Mouse (Mus musculus) gastrocnemius, adult 18-20 months (tissue): ENCODE data around the gene Dstn. TPM values are rescaled to one million over a fixed set of nuclear protein-coding genes. Genes with fewer than 3 reads are reported as not detected.

Experiments used
- DNase-seq: peaks from one replicate; pipeline ENCODE4 v3.0.0; 2021; ENCODE audit warnings: low spot score
- total RNA-seq, 2 experiments: library from RNA; stranded (reverse); gene quantifications; 2 replicates each; pipeline ENCODE4 v1.2.3; 2021

Dstn gene
- total RNA-seq, 2 experiments from 2014 or later: 22.0 to 27.3 TPM

DNA sequence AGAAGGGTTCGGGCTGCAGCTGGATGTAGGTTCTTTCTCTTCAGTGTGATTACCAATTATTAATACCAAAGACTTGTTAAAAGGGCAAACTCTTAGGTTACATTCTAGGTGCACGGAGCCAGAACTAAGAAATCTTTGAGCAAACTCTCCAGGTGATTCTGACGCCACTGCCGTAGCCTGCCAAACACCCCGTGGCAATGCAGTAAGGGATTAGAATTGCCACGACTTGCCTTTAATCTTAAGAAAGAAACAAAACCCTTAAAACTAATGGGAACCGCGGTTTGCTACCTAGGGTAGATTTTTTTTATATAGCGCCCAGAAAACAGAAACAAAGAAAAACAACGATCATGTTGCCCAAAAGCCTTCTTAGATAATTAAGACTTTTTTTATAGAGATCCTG lies 899 bp upstream of the Dstn start:
- DNase-seq: no peak

DNA sequence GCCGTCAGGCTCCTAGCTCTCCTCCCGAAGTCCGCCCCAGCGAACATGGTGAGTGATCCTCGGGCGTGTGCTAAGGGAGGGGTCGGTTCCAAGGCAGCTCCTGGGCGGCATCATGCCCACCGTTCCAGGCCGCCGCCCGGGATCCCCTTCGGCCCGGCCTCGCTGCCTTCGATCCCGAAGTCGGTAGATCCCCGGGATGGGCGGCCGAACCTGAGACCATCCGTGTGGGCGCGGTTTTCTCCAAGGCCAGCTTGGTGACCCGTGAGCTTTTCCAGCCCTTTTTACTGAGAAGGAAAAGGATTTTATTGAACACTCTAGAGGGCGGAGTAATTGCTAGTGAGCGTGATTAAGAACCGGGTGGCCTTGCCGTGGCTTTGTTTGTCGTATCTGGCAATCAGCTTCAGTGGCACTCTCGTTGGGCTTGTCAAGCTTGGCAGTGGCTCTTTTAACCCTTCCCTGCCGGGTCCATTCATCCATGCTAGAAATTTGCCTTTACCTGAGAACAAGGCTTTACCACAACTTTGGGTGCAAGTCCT lies 548 bp downstream of the Dstn start:
- no peak for DNase-seq

DNA sequence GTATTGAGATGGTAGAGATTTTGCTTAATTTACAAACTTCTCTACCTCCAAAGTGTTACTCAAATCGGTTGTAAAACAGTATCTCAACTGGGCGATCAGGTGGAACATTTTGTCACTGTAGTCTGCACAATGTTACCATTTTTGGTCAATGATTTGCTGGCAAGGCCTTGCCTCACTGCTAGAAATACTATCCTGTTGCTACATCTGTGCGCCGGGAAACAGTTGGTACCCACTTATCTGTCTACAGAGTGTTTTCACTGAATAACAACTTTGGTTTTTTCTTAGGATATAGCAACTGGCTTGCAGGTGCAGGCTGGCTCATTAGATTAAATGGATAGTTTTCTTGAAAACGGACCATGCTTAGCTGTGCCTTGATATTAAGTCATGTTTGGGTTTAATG lies 1.1 kb downstream of the Dstn start:
- no peak for DNase-seq

DNA sequence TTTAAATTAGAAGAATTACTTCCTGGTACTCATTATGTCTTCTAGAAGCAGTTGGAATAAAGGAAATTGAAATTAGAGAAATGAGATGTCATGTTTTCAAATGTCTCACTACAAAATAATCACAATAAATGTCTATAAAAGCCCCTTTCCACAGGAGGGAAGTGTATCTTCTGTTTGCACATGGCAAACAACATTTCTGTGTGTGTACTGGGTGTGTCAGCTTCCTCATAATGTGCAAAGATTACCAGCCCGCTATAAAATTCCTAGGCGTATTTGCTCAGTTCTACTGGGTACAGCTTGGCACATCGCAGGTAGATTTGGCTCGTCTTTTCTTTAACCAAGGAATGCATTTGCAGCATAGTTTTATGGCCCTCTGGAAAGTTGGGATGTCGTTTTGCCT lies 2.5 kb downstream of the Dstn start:
- DNase-seq: no peak

DNA sequence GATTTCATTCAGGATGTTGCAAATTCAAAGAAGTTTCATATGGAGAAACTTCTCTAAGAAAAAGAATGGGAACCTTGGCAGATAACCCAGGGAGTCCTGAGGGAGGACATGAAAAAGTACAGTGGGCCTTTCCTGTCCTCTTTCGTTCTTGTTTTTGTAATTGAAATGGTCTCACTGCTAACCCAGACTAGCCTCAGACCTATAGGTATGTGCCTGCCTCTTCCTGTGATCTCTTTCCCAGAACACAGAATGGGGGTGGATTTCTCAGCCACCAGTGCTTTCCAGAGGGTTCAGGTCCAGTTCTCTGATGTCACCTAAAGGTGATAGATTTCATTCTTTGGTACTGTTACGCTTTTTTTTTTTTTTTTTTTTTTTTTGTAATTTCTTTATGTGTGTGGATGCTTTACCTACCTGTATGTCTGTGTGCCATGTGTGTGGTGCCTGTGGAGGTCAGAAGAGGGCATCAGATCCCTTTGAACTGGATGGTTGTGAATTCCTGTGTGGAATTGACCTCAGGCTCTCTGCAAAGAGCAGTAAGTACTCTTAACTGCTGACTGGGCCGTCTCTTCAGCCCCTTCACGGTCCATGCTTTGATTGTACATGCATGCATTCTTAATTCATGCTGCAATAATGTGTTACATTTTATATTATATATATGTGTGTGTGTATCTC lies 3.8 kb downstream of the Dstn start:
- DNase-seq: no peak

DNA sequence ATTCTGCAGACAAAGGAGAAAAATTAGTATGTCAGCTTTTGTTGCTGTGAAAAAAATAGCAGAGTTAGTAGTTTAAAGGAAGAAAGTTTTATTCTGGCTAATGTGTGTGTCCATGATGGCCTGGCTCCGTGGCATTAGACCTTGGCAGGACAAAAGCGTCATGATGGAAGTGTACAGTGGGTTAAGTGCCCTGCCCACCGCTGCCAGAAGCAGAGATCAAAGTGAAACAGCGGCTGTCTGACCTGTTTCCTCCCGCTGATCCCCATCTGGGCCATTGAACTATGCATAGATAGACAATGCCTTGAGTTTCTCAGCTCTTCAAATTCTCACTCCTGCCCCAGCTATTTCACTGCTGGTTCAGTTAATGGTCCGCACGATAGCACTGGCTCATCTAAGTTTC lies 9.0 kb downstream of the Dstn start:
- no peak for DNase-seq

DNA sequence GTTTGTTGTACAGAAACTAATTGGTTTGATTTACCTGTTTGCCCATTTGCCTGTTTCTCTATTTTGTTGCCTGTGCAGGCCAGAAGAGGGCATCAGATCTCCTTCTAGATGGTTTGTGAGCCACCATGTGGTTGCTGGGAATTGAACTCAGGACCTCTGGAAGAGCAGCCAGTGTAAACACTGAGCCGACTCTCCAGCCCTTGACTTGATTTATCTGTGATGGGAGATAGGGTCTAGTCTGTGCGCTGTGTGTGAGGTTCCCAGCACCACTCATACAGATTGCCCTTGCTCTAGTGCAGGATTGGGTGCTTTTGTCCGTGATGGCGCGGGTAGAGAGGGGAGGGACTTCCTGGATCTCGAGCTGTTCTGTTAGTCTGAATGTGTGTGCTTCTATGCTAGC lies 10.7 kb downstream of the Dstn start:
- no peak for DNase-seq

DNA sequence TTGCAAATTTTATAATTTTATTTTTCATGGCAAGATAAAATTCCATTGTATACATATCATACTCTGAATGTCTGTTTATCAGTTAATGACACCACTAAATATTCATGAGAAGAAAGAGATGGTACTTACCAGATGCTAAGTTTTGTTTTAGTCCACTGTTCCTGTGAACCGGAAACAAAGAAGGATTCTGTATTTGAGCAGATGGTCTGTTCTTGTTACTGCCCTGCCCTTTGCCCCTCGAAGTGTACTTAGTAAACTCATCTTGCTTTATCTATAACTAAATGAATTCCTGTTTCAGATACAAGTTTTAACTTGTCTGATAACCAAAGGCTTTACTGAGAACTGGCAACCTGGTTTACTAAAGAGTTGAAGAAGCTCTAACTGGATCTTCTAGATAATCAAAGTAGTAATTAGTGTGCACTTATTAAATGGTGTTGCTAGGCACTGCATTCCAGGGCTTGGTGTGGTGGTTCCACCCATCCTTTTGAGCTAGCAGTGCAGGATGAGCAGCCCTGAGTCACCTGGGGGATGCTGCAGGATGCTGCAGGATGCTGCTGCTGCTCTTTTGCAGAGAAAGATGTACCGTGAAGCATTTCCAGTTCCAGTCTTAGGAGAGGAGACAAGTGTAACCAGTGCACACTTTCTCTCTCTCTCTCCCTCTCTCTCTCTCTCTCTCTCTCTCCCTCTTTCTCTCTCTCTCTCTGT lies 14.6 kb downstream of the Dstn start:
- DNase-seq: no peak

DNA sequence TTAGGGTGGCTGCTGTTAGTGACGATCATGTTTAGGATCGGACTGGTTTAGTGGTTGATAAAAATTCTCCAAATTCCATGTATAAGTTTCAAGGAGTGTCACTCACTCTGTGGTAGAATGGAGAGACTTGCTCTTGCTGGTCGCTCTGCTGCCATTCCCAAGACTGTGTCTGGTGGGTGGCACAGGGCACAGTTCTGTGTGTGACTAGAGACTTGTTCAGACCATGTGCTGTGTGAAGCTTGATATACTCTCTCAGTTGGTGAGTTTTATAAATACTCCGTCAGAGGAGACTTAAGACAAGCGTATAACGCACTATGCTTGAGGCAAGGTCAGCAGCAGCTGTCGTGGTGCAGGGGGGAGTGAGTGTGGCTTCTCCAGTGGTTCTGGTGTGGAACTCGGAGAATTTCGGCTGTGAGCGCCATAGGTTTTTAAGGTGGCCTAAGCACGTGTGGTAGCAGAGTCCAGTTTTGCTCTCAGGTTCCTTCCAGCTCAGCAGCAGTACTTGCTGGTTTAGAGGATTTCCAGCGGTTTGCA lies 17.3 kb downstream of the Dstn start:
- no peak for DNase-seq

DNA sequence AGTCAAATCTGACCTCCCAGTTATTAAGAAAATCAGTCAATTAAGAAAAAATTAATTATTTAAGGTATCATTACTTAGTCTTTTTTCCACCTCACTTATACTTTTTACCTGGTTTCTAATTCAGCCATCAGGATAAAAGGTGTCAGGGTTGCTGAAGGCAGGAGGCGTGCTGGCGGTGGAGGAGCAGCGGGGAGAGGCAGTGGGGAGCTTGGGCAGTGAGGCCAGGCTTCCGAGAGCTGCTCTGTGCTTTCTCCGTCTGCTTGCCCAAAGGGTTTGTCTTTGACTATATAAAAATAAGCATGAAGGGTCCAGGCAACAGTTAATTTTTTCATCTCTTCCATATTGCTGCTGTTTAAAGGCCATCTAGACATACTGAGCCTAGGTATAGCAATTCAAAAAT lies 18.4 kb downstream of the Dstn start:
- DNase-seq: no peak

DNA sequence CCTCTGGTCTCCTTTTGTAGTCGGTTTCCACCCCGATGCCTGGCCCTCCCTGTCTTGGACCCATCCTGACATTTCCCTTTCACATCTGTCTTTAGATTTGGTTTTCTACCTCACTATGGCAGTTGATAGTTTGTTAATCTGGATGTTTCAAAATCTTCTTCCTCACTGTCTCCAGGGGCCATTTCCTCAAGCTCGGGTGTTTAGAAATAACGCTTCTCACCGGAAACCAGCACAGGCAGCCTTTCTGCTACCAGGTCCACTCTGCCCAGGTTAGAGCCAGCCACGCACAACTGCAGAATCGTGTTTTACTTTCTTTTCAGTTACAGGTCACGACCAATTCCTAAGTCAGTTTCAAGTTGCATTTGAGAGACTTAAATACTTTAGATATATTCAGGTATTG lies 19.3 kb downstream of the Dstn start:
- no peak for DNase-seq

DNA sequence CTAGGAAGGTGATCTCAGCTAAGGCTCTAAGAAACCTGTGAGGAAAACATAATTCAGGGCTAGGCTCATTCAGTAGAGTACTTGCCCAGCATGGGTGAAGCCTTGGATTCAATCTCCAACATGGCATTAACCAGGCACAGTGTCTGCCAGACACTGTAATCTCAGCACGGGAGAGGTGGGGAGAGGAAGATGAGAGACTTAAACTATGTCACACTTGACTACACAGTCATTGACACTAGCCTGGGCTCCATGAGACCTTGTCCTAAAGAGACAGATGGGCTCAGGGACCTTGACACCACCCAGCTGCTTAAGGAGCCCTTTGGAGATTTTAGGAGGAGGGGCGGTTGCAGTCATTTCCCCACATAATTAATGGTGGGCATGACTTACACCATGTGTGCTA lies 22.7 kb downstream of the Dstn start:
- no peak for DNase-seq

DNA sequence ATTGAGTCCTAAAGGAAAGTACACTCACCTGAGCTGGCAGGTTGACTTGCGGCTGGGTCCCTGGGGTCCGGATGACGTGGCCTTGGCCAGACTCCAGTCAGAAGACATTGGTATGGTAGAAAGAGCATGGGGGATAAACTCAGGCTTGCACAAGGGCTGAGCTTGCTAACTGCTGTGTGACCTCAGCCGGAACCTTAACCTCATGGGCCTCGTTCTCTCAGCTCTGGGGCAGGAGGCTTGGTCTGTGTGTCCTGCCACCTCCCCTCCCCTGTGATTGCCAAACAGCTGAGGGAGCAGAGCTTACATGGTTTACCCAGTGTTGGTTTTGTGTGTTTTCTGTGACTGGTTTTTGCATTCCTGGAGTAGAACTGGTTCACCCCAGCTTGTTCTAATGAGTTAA lies 25.3 kb downstream of the Dstn start:
- DNase-seq: no peak

DNA sequence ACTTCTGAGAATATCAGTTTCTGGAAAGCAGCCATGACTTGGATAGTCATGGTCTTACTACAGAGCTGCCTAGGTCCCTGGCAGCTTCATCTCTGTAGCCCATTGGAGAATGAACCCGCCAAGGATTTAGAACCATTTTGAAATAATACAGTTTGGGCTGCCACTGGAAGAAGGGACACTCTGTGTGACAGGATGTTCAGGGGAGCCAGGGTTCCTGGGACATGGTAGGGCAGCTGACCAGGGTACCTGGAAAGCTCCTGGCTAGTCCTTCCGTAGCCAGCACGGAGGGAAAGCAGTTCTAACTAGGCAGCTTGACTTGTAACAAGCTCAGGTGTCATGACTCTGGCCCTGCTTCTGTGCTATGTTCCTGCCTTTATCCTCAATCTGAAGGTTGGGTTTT lies 29.7 kb downstream of the Dstn start:
- no peak for DNase-seq

DNA sequence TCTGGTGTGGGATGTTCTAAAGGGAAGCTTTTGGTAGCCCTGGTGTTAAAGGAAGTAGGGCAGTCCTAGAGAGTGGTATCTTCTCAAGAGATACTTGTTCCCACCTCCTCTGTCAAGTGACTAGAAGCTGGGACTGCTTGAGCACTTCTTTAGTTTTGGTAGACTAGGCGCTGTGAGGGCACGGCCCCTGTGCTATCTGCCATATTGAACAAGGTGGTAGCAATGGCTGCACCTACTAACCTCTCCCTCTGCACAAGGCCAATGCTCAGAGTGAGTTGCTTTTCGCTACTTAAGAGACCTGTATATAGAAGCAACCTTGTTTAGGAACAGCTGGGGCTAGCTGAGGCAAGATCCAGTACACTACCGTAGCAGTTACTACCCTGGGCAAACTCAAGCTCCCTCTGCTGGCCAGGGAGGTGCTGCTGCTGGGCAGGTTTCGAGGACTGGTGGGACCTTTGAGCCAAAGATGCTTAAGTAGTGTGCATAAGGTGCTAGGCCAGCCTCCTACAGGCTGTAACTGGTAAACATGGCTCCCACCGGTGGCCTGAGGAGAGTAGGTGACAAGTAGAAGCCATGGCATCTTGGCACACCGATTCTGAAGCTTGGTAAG lies 30.5 kb downstream of the Dstn start:
- peak; percentile 25 for DNase-seq

DNA sequence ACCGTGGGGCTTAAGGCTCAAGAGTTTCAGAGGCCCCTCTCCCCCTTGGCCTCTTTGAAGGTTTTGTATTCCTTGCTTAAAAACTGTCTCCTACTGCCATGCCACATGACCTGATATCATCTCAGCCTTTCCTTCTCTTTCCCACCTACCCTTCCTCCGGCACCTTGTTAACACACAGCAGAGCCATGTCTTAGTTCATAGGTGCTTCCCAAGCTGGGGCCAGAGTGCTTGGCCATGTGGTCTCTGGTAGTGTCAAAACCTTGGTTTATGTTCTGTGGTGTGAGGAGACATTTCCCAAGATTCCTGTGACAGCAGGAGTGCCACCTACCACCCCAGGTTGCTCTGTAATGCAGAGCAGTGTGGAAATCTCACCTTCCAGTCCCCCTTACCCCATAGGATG lies 31.3 kb downstream of the Dstn start:
- DNase-seq: no peak

DNA sequence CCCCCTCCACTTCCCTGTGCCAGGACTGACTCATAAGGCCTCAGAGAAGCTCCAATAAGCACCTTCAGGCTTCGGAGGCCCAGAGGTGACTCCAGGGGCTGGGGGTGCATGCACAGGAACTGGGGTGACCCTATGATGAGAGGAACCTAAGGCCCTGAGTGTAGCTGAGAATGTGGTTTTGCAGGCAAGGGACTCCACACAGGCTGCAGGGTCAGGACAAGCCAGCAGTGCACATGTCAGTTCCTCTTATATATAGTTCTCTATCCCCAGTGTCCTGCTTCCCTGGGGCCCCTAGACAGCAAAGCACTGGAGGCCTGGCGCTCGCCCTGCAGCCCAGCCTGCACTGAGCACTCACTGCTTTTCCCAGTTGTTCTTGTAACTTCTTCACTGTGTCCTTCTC lies 32.9 kb downstream of the Dstn start:
- DNase-seq: no peak

DNA sequence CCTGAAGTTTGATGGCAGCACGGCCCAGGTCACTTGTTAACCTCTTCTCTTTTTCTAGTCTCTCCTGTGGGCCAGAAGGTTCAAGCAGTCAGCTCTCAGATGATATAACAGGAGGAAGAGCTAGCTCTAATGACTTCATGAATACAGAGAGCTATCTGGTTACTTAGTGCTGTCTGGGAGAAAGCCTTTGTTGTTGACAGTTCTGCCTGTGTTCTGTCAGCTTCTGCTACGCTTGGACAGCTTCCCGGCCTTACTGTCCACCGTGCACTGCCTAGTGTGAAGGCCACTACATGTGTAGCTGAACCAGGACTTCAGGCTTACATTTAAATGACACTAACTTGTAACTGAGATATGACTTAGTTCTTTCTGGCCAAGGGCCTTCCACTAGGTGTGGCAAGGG lies 33.3 kb downstream of the Dstn start:
- no peak for DNase-seq

DNA sequence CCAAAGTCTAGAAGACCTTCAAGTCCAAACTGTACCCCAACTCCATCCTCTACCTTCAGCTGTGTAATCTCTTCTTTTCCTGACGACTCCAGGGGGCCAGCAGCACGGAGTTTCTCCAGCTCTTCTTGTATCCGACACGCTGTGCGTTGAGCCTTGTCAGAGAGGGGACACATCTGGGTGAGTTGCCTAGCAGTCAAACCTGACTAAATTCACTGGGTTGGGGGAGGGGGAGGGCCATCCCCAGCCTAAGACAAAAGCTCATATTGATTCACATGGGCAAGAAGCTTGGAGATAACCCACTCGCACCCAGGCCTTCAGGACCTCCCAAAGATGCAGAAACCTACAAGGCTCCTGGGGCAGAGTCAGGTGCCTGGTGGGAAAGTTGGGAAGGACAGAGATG lies 34.1 kb downstream of the Dstn start:
- DNase-seq: no peak

DNA sequence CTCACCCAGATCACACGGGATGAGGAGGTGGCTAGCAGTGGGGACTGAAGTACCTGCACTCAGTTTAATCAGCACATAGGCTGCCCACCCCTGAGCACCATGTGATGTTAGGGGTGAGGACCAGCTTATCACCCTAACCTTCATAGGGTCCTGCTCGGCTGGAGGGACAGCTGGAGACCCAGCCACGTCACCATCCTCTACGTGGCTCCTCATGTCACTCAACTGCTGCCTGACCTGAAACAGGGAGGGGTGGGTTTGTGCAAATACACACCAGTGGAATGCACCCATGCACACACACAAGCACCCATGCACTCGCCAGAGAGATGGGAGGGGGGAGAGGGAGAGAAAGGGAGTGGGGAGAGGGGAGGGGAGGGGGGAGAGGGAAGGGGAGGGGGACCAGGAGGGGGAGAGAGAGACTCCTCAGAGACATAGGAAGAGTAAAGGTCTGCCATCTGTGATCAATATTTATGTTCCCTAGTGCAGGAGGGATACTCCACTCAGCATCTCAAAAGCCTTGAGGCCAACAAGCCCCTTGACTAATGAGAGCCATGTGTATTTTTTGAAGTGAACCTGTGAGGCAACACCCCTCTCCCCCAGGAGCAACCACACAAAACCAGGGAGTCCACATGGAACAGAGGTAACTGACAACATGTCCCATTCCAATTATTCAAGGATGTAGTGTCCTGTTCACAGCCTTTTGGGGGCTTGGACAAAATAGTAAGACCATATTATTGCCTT lies 35.3 kb downstream of the Dstn start:
- DNase-seq: no peak

DNA sequence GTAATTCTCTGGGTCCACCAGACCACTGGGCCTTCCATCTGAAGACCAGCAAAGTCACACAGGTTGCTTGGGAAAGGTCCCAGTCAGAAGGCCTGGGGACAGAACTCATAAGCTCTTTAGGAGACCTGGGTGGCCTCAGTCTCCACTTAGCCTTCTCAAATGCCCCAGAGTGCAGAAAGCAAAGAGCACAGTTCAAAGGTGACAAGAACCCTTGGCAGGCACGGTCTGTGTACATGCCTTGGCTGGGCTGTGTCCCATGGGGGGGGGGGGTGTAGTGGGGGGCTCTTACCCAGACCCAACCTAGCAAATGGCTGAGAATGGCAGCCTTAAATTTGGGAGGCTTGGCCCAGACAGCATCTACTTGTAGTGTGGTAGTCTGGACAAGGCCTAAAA lies 35.9 kb downstream of the Dstn start:
- DNase-seq: no peak
